Mouse (Mus musculus) skeletal muscle tissue, adult 2 months (tissue): ENCODE measurements around the gene Gm9008.
"Not testable (repeated sequence)": the region's sequence is repeated elsewhere in the genome, so short reads cannot be mapped to it uniquely, and the experiment has no call there.

Source experiments
- DNase-seq: peaks from one replicate; pipeline ENCODE4 v3.0.0-alpha.2; 2012; ENCODE audit warnings: low read depth, low spot score

Gene Gm9008

DNA sequence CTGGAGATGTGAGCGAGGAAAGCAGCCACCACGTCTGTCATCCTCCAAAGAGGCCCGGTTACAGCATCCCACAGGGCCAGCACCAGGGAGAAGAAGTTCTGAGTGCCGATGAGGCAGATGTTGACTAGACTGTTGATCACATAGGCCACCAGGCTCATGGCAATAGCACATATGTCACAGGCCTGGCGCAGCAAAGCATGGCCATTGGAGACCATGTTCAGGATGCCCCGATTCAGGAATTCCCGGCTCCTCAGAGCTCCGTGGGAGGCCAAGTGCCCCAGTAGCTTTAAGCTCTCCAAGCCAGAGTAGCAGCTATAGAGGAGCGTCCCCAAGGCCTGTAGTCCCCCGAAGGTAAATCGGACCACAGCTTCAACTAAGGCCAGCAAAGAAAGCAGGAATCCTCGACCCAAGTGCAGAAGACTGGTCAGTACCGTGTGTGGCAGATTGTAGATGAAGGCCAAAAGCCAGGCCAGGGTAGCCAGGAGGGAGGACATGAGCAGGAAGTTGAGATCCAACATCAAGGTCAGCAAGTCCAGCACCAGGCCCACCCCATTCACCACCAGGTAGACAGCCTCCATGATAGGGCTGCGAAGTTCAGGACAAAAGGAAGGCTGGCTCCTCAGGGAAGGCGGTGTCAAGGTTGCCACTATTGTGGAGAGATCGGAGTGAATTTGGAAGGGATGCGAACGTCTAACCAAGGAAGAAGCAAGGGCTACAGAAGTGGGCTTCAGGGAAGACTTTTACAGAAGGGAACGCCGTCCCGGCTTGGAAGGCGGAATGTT is at the start of gene Gm9008:
Gene Gm9008, minus strand, starts transcription at position 731 of the 782 bp plus-strand sequence.
- DNase-seq = not testable (repeated sequence)

GRCm38 (mm10) chr6:76521975-76522641 is 24.5 kb upstream of the Gm9008 start:
- DNase-seq = no peak

DNA sequence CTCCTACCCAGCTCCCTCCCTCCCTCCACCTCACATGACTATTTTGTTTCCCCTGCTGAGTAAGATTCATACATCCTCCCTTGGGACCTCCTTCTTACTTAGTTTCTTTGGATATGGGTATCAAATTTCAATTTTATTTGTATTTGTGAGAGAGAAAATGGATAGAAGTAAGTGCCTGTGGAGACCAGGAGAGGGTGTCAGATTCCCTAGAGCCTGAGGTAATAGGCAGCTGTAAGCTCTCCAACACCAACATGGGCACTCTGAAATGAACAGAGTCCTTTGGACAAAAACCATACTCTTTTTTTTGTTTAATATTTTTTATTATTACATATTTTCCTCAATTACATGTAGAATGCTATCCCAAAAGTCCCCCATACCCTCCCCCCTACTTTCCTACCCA is 12.6 kb upstream of the Gm9008 start:
- no peak for DNase-seq

DNA sequence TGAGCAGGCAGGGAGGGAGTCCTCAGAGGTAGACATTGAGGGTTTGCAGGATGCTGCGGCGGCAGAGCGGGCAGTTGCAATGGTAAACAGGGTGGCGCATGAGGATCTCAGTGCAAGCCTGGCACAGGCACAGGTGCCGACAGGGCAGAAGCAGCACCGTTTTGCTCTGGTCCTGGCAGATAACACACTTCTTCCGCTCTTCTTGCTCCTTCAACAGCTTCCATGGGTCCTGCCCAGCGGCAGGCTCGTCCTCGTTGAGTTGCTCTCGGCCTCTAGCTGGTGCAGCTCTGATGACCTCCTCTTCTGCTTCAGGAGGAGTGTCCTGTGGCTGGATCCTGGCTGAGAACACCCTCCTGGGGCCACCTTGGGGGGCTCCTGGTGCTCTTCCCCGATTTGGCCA is 1.2 kb downstream of the Gm9008 start:
- DNase-seq = not testable (repeated sequence)

- DNase-seq = no peak
Observed at GRCm38 (mm10) chr6:76468194-76468593, 29.4 kb downstream of the Gm9008 start.
